ENCODE assay signal across 8 mouse cellular contexts in the genomic region with DNA sequence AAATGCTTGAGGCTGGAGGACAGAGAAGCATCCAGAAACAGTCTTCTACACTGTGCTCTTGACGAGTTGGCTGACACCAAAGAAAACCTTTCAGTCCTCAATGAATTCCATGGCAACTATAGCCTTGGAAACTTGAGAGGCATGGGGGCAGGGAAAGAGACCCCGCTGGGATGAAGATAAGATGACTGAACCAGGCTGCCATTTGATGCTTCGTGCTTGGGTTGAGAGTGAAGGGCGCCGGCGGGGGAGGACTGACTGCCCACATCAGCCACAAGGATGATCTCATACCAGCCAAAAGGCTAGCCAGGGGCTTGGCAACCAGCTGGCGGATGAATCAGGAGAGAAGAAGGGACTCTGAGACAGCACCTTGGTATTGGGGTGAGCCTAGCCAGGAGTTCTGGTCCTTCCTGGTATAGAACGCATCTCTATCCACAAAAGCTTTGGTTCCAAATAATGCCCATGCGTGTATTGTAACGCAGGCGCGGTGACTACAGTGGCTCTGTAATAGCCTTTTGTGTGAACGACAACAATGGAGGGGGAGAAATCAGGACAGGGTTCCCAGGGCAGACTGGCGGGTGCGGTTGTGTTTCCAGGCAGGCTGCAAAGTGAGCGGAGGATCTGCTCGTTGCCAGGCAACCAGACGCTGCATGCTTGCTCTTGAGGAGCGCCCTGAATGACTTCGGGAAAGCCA. TPM values are rescaled to one million over a fixed set of nuclear protein-coding genes. Genes with fewer than 3 reads are reported as not detected.
DNase-seq lines count a peak whose midpoint lies in the region; ATAC-seq lines count a peak whose summit lies in the region.

No protein-coding gene starts in this region.

- H3K36me3 ChIP-seq in embryonic facial prominence, embryonic 11.5 days (replicated peaks; ENCODE audit: control insufficient read depth, insufficient read depth, low read depth, low read length): no peaks in the 10 kb centered on the region
- no peaks in the 10 kb centered on the region for H3K36me3 ChIP-seq in limb, embryonic 10.5 days
- H3K36me3 ChIP-seq in midbrain, embryonic 14.5 days (ENCODE audit: control insufficient read depth, insufficient read depth, low read length): no peaks in the 10 kb centered on the region

- no peaks in the 10 kb centered on the region for H3K4me1 ChIP-seq in embryonic facial prominence, embryonic 11.5 days (ENCODE audit: control insufficient read depth, insufficient read depth, low read length)
- H3K4me1 ChIP-seq in limb, embryonic 10.5 days: peaks cover 13% of the 10 kb centered on the region
- H3K4me1 ChIP-seq in midbrain, embryonic 14.5 days (ENCODE audit: control insufficient read depth, insufficient read depth, low read length): peaks cover 16% of the 10 kb centered on the region

- ATAC-seq in cerebellum, adult (ENCODE audit: insufficient number of reproducible peaks, low FRiP score, low TSS enrichment): peak; percentile 53; the same call in 1 of the 2 replicates
- ATAC-seq in embryonic facial prominence, embryonic 11.5 days (replicated peaks; ENCODE audit: insufficient number of reproducible peaks, low FRiP score, low TSS enrichment, low read depth): peak; percentile 92
- peak; percentile 91 for ATAC-seq in midbrain, embryonic 14.5 days (ENCODE audit: low FRiP score, low TSS enrichment)

- no peak overlapping the region for H3K9ac ChIP-seq in embryonic facial prominence, embryonic 11.5 days (replicated peaks; ENCODE audit: low read length)
- peak overlapping the region; percentile 42; the same call in 1 of the 2 replicates for H3K9ac ChIP-seq in midbrain, embryonic 14.5 days (replicated peaks; ENCODE audit: low read length)

- peak overlapping the region; percentile 3 for H3K4me3 ChIP-seq in embryonic facial prominence, embryonic 11.5 days (ENCODE audit: low read depth, low read length)
- peak overlapping the region; percentile 42 for H3K4me3 ChIP-seq in limb, embryonic 10.5 days
- peak overlapping the region; percentile 28 for H3K4me3 ChIP-seq in midbrain, embryonic 14.5 days (replicated peaks; ENCODE audit: low read depth, low read length)

- DNase-seq in cerebellum, adult 11 months: no peak
- peak; percentile 87 for DNase-seq in embryonic facial prominence, embryonic 11.5 days (ENCODE audit: low spot score)
- DNase-seq in heart, adult 18-20 months: peak; percentile 63 to 66
- DNase-seq in kidney, adult 11 months: peak; percentile 12
- peak; percentile 82 for DNase-seq in limb, embryonic 10.5 days (ENCODE audit: low spot score)
- peak; percentile 93 for DNase-seq in midbrain, embryonic 14.5 days
- peak; percentile 62 for DNase-seq in telencephalon, adult 2 months (ENCODE audit: low read depth, low spot score)

- no peak overlapping the region for H3K27ac ChIP-seq in embryonic facial prominence, embryonic 11.5 days (replicated peaks; ENCODE audit: low read depth, low read length)
- peak overlapping the region; percentile 44; the same call in 1 of the 2 replicates for H3K27ac ChIP-seq in limb, embryonic 10.5 days
- peak overlapping the region; percentile 83 for H3K27ac ChIP-seq in midbrain, embryonic 14.5 days (replicated peaks; ENCODE audit: low read depth, low read length)

- no peaks in the 10 kb centered on the region for H3K27me3 ChIP-seq in embryonic facial prominence, embryonic 11.5 days (ENCODE audit: control insufficient read depth, insufficient read depth, low read length)
- H3K27me3 ChIP-seq in limb, embryonic 10.5 days (ENCODE audit: low read depth, poor library complexity, severe bottlenecking): no peaks in the 10 kb centered on the region
- H3K27me3 ChIP-seq in midbrain, embryonic 14.5 days (ENCODE audit: control insufficient read depth, insufficient read depth, low read length): no peaks in the 10 kb centered on the region

- peak overlapping the region; percentile 29 for H3K4me2 ChIP-seq in embryonic facial prominence, embryonic 11.5 days (ENCODE audit: low read depth, low read length)
- peak overlapping the region; percentile 59 for H3K4me2 ChIP-seq in midbrain, embryonic 14.5 days (ENCODE audit: low read length)

- WGBS in embryonic facial prominence, embryonic 11.5 days: 1% methylated on average over 20 of the region's 20 CpGs
- WGBS in limb, embryonic 10.5 days: 2% methylated on average over 20 of the region's 20 CpGs
- WGBS in midbrain, embryonic 14.5 days: under 1% methylated on average over 20 of the region's 20 CpGs

- H3K9me3 ChIP-seq in embryonic facial prominence, embryonic 11.5 days (replicated peaks; ENCODE audit: control insufficient read depth, low read length): no peaks in the 10 kb centered on the region
- H3K9me3 ChIP-seq in limb, embryonic 10.5 days (replicated peaks): no peaks in the 10 kb centered on the region
- no peaks in the 10 kb centered on the region for H3K9me3 ChIP-seq in midbrain, embryonic 14.5 days (ENCODE audit: control insufficient read depth, low read length)

RNA-seq across cellular contexts. Expression of a gene that starts 55.0 kb away (rescaled TPM):
- polyA plus RNA-seq in embryonic facial prominence, embryonic 11.5 days (2014; fragmentation: Nextera tagmentation; extraction: Ambion mirVana): 123 and 126 TPM in 2 replicates
- total RNA-seq in heart, adult 18-20 months (2021): 10 to 100 TPM; 69.2 to 71.5 TPM
- polyA plus RNA-seq in limb, embryonic 10.5 days (2016; fragmentation: Nextera tagmentation; extraction: Ambion mirVana): 148 and 175 TPM in 2 replicates
- polyA plus RNA-seq in midbrain, embryonic 14.5 days (2014; fragmentation: Nextera tagmentation; extraction: Ambion mirVana): 96.7 and 111 TPM in 2 replicates
